Mouse (Mus musculus) embryonic fibroblast, embryonic 13.5 days (primary cell): ENCODE data around the gene Rtl6. TPM values are rescaled to one million over a fixed set of nuclear protein-coding genes. Genes with fewer than 3 reads are reported as not detected.

Source experiments
- H3K27ac ChIP-seq: 2 replicates; pipeline ENCODE4 v1.5.1; 2012; ENCODE audit warnings: low read length, control low read depth, inconsistent platforms; ENCODE audit not compliant: insufficient read depth
- H3K4me1 ChIP-seq: 2 replicates; pipeline ENCODE4 v1.6.1; 2011; ENCODE audit warnings: low read length; ENCODE audit not compliant: control insufficient read depth, insufficient read depth
- H3K4me3 ChIP-seq: 2 replicates; pipeline ENCODE4 v1.5.1; 2011; ENCODE audit warnings: mild to moderate bottlenecking, control low read depth, low read length; ENCODE audit not compliant: insufficient read depth
- CTCF ChIP-seq: IDR thresholded peaks from 2 replicates; pipeline ENCODE4 v1.5.1; 2011; ENCODE audit warnings: mild to moderate bottlenecking, control low read depth, low read length, moderate library complexity, borderline replicate concordance; ENCODE audit not compliant: insufficient read depth
- POLR2A ChIP-seq: IDR thresholded peaks from 2 replicates; pipeline ENCODE4 v1.6.1; 2011; ENCODE audit warnings: low read depth, mild to moderate bottlenecking, control low read depth, low read length, moderate library complexity
- polyA plus RNA-seq: library from polyadenylated mRNA; stranded (reverse); fragments of >200 nt; gene quantifications from 2 replicates; pipeline ENCODE4 v1.2.4, GENCODE M21; 2011; ENCODE audit warnings: low read depth; ENCODE audit not compliant: missing spikeins, insufficient read length

The Rtl6 gene
- 5.9 and 8.1 TPM in 2 replicates for polyA plus RNA-seq

- TF ChIP-seq POLR2A (0 out of 2 replicates have a peak, but pooled peaks have one; percentile 27), CTCF (no peak)
- Histone ChIP-seq H3K4me3 (peak within 1 kb of the TSS; percentile 35), H3K27ac (no peak within 1 kb of the TSS), H3K4me1 (no peaks in the 10 kb centered on the region)
These were observed at the start of gene Rtl6 for GRCm38 (mm10) chr15:84557189-84557921. TSS of gene Rtl6 (minus strand) at chr15:84557823.

GRCm38 (mm10) chr15:84603267-84603963 is 45.8 kb upstream of the Rtl6 start:
- no peaks in the 10 kb centered on the region for H3K4me1 ChIP-seq
- H3K4me3 ChIP-seq, result no peak overlapping the region
- no peak for TF ChIP-seq CTCF
- TF ChIP-seq POLR2A, result no peak
- H3K27ac ChIP-seq, result no peak overlapping the region

GRCm38 (mm10) chr15:84600977-84601595 is 43.5 kb upstream of the Rtl6 start:
- no peak for TF ChIP-seq CTCF
- TF ChIP-seq POLR2A, result no peak
- Histone ChIP-seq H3K4me3 (no peak overlapping the region), H3K4me1 (no peaks in the 10 kb centered on the region), H3K27ac (no peak overlapping the region)

- H3K27ac ChIP-seq, result no peak overlapping the region
- no peak overlapping the region for H3K4me3 ChIP-seq
- H3K4me1 ChIP-seq, result no peaks in the 10 kb centered on the region
- TF ChIP-seq CTCF (no peak), POLR2A (no peak)
These were observed 41.3 kb upstream of the Rtl6 start for GRCm38 (mm10) chr15:84598911-84599310.

- TF ChIP-seq CTCF (no peak), POLR2A (no peak)
- Histone ChIP-seq H3K27ac (no peak overlapping the region), H3K4me1 (no peaks in the 10 kb centered on the region), H3K4me3 (no peak overlapping the region)
These were observed 40.2 kb upstream of the Rtl6 start for GRCm38 (mm10) chr15:84597816-84598215.

- TF ChIP-seq POLR2A (no peak), CTCF (no peak)
These were observed 39.4 kb upstream of the Rtl6 start for GRCm38 (mm10) chr15:84597021-84597420.

GRCm38 (mm10) chr15:84595241-84595945 is 37.8 kb upstream of the Rtl6 start:
- Histone ChIP-seq H3K4me1 (no peaks in the 10 kb centered on the region), H3K27ac (no peak overlapping the region), H3K4me3 (no peak overlapping the region)
- no peak for TF ChIP-seq CTCF
- TF ChIP-seq POLR2A, result no peak

More at GRCm38 (mm10) chr15:84597021-84597420, 39.4 kb upstream of the Rtl6 start:
- Histone ChIP-seq H3K4me3 (no peak overlapping the region), H3K4me1 (no peaks in the 10 kb centered on the region), H3K27ac (no peak overlapping the region)

GRCm38 (mm10) chr15:84593514-84593913 is 35.9 kb upstream of the Rtl6 start:
- Histone ChIP-seq H3K4me3 (no peak overlapping the region), H3K4me1 (no peaks in the 10 kb centered on the region), H3K27ac (no peak overlapping the region)
- no peak for TF ChIP-seq POLR2A
- TF ChIP-seq CTCF, result no peak

- no peak for TF ChIP-seq POLR2A
- no peak for TF ChIP-seq CTCF
- Histone ChIP-seq H3K4me3 (no peak overlapping the region), H3K4me1 (no peaks in the 10 kb centered on the region), H3K27ac (no peak overlapping the region)
These were observed 34.6 kb upstream of the Rtl6 start for GRCm38 (mm10) chr15:84592240-84592639.
